Mouse (Mus musculus): ENCODE data around the gene Pagr1a. TPM values are rescaled to one million over a fixed set of nuclear protein-coding genes. Genes with fewer than 3 reads are reported as not detected.

Gene Pagr1a
- polyA plus RNA-seq, 1 experiment from 2014 or later: 59.7 TPM

- H3K4me1 ChIP-seq (replicated peaks): peaks cover 42% of the 10 kb centered on the region
- no peaks in the 10 kb centered on the region for H3K9me3 ChIP-seq (replicated peaks)
- H3K27ac ChIP-seq: no peak overlapping the region
- no peak for ATAC-seq (replicated peaks; ENCODE audit: insufficient number of reproducible peaks, insufficient read depth, low FRiP score, low read depth)
- H3K4me2 ChIP-seq: no peak overlapping the region
- H3K36me3 ChIP-seq: peaks cover 11% of the 10 kb centered on the region; the same call in 1 of the 2 replicates
- no peak overlapping the region for H3K9ac ChIP-seq
- no peak overlapping the region for H3K4me3 ChIP-seq
- H3K27me3 ChIP-seq: no peaks in the 10 kb centered on the region
- WGBS: 69% methylated on average over 6 of the region's 6 CpGs
Measured at GRCm38 (mm10) chr7:127012374-127012773, 4.8 kb downstream of the Pagr1a start.

GRCm38 (mm10) chr7:127011717-127012116 is 5.4 kb downstream of the Pagr1a start:
- Histone ChIP-seq H3K9me3 (replicated peaks) (no peaks in the 10 kb centered on the region), H3K27me3 (no peaks in the 10 kb centered on the region), H3K36me3 (peaks cover 11% of the 10 kb centered on the region; the same call in 1 of the 2 replicates), H3K9ac (no peak overlapping the region), H3K4me3 (no peak overlapping the region), H3K4me1 (replicated peaks) (peaks cover 42% of the 10 kb centered on the region), H3K27ac (no peak overlapping the region), H3K4me2 (no peak overlapping the region)
- no peak for ATAC-seq (replicated peaks; ENCODE audit: insufficient number of reproducible peaks, insufficient read depth, low FRiP score, low read depth)
- 73% methylated on average over 2 of the region's 2 CpGs for WGBS

- 85% methylated on average over 2 of the region's 2 CpGs for WGBS
- Histone ChIP-seq H3K4me2 (no peak overlapping the region), H3K27ac (no peak overlapping the region), H3K27me3 (no peaks in the 10 kb centered on the region), H3K36me3 (peaks cover 11% of the 10 kb centered on the region; the same call in 1 of the 2 replicates), H3K9me3 (replicated peaks) (no peaks in the 10 kb centered on the region), H3K4me3 (no peak overlapping the region), H3K4me1 (replicated peaks) (peaks cover 44% of the 10 kb centered on the region), H3K9ac (no peak overlapping the region)
- ATAC-seq (replicated peaks; ENCODE audit: insufficient number of reproducible peaks, insufficient read depth, low FRiP score, low read depth): no peak
Measured at GRCm38 (mm10) chr7:127011051-127011450, 6.1 kb downstream of the Pagr1a start.

- no peak overlapping the region for H3K4me3 ChIP-seq
- no peak overlapping the region for H3K9ac ChIP-seq
- no peak for ATAC-seq (replicated peaks; ENCODE audit: insufficient number of reproducible peaks, insufficient read depth, low FRiP score, low read depth)
- peak overlapping the region; percentile 18; the same call in 1 of the 2 replicates for H3K27ac ChIP-seq
- 77% methylated on average over 17 of the region's 17 CpGs for WGBS
- no peaks in the 10 kb centered on the region for H3K27me3 ChIP-seq
- H3K9me3 ChIP-seq (replicated peaks): no peaks in the 10 kb centered on the region
- peaks cover 7% of the 10 kb centered on the region; the same call in 1 of the 2 replicates for H3K36me3 ChIP-seq
- peaks cover 31% of the 10 kb centered on the region for H3K4me1 ChIP-seq (replicated peaks)
- H3K4me2 ChIP-seq: no peak overlapping the region
Measured at GRCm38 (mm10) chr7:127009307-127010085, 7.7 kb downstream of the Pagr1a start.

GRCm38 (mm10) chr7:127008239-127009019 is 8.7 kb downstream of the Pagr1a start:
- no peak overlapping the region for H3K4me2 ChIP-seq
- no peaks in the 10 kb centered on the region for H3K27me3 ChIP-seq

GRCm38 (mm10) chr7:127007313-127008024 is 9.7 kb downstream of the Pagr1a start:
- Histone ChIP-seq H3K27me3 (no peaks in the 10 kb centered on the region), H3K9ac (no peak overlapping the region), H3K27ac (no peak overlapping the region), H3K4me3 (no peak overlapping the region), H3K9me3 (replicated peaks) (no peaks in the 10 kb centered on the region), H3K4me1 (replicated peaks) (peaks cover 18% of the 10 kb centered on the region), H3K4me2 (no peak overlapping the region), H3K36me3 (peaks cover 2% of the 10 kb centered on the region; the same call in 1 of the 2 replicates)
- no peak for ATAC-seq (replicated peaks; ENCODE audit: insufficient number of reproducible peaks, insufficient read depth, low FRiP score, low read depth)
- 82% methylated on average over 6 of the region's 6 CpGs for whole genome bisulfite sequencing

More at GRCm38 (mm10) chr7:127008239-127009019, 8.7 kb downstream of the Pagr1a start:
- 34% methylated on average over 9 of the region's 9 CpGs for WGBS
- peaks cover 22% of the 10 kb centered on the region for H3K4me1 ChIP-seq (replicated peaks)
- peak overlapping the region; percentile 68 for H3K27ac ChIP-seq
- H3K9me3 ChIP-seq (replicated peaks): no peaks in the 10 kb centered on the region
- no peak overlapping the region for H3K4me3 ChIP-seq
- H3K9ac ChIP-seq: no peak overlapping the region
- peaks cover 6% of the 10 kb centered on the region; the same call in 1 of the 2 replicates for H3K36me3 ChIP-seq
- ATAC-seq (replicated peaks; ENCODE audit: insufficient number of reproducible peaks, insufficient read depth, low FRiP score, low read depth): peak; percentile 66

- H3K9me3 ChIP-seq (replicated peaks): no peaks in the 10 kb centered on the region
Measured at GRCm38 (mm10) chr7:127004122-127004875, 12.9 kb downstream of the Pagr1a start.

GRCm38 (mm10) chr7:127003620-127004019 is 13.5 kb downstream of the Pagr1a start:
- WGBS: 84% methylated on average over 5 of the region's 5 CpGs
- H3K4me2 ChIP-seq: no peak overlapping the region
- H3K4me3 ChIP-seq: no peak overlapping the region
- no peak overlapping the region for H3K9ac ChIP-seq
- peaks cover 16% of the 10 kb centered on the region for H3K4me1 ChIP-seq (replicated peaks)
- no peaks in the 10 kb centered on the region for H3K27me3 ChIP-seq
- no peak overlapping the region for H3K27ac ChIP-seq
- ATAC-seq (replicated peaks; ENCODE audit: insufficient number of reproducible peaks, insufficient read depth, low FRiP score, low read depth): no peak
- no peaks in the 10 kb centered on the region for H3K36me3 ChIP-seq
- no peaks in the 10 kb centered on the region for H3K9me3 ChIP-seq (replicated peaks)

More at GRCm38 (mm10) chr7:127004122-127004875, 12.9 kb downstream of the Pagr1a start:
- Histone ChIP-seq H3K9ac (no peak overlapping the region), H3K4me1 (replicated peaks) (peaks cover 18% of the 10 kb centered on the region), H3K4me3 (no peak overlapping the region), H3K27me3 (no peaks in the 10 kb centered on the region), H3K4me2 (no peak overlapping the region), H3K36me3 (no peaks in the 10 kb centered on the region), H3K27ac (no peak overlapping the region)
- 81% methylated on average over 4 of the region's 4 CpGs for WGBS
- no peak for ATAC-seq (replicated peaks; ENCODE audit: insufficient number of reproducible peaks, insufficient read depth, low FRiP score, low read depth)

- H3K9ac ChIP-seq: no peak overlapping the region
- 73% methylated on average over 10 of the region's 10 CpGs for WGBS
Measured at GRCm38 (mm10) chr7:126999568-126999967, 17.6 kb downstream of the Pagr1a start.

GRCm38 (mm10) chr7:126996449-126996848 is 20.7 kb downstream of the Pagr1a start:
- Histone ChIP-seq H3K9me3 (replicated peaks) (no peaks in the 10 kb centered on the region), H3K4me2 (no peak overlapping the region), H3K36me3 (peaks cover 13% of the 10 kb centered on the region; the same call in 1 of the 2 replicates), H3K27me3 (no peaks in the 10 kb centered on the region), H3K4me1 (replicated peaks) (no peaks in the 10 kb centered on the region), H3K9ac (no peak overlapping the region), H3K27ac (no peak overlapping the region), H3K4me3 (no peak overlapping the region)
- whole genome bisulfite sequencing: 82% methylated on average over 4 of the region's 4 CpGs
- no peak for ATAC-seq (replicated peaks; ENCODE audit: insufficient number of reproducible peaks, insufficient read depth, low FRiP score, low read depth)

More at GRCm38 (mm10) chr7:126999568-126999967, 17.6 kb downstream of the Pagr1a start:
- Histone ChIP-seq H3K36me3 (peaks cover 13% of the 10 kb centered on the region; the same call in 1 of the 2 replicates), H3K4me3 (no peak overlapping the region), H3K4me2 (no peak overlapping the region), H3K27ac (no peak overlapping the region), H3K9me3 (replicated peaks) (no peaks in the 10 kb centered on the region), H3K27me3 (no peaks in the 10 kb centered on the region), H3K4me1 (replicated peaks) (no peaks in the 10 kb centered on the region)
- ATAC-seq (replicated peaks; ENCODE audit: insufficient number of reproducible peaks, insufficient read depth, low FRiP score, low read depth): no peak
